Mouse (Mus musculus) liver, adult 2 months (tissue): ENCODE measurements around the gene Yipf6.

Experiments
- CTCF ChIP-seq: fragments of 200-500 bp; IDR thresholded peaks from 2 replicates; pipeline ENCODE4 v1.5.1; 2011; ENCODE audit warnings: low read depth, low read length, control low read depth
- POLR2A ChIP-seq: fragments of 200-500 bp; IDR thresholded peaks from 2 replicates; pipeline ENCODE4 v1.6.1; 2011; ENCODE audit warnings: low read length, control low read depth; ENCODE audit not compliant: insufficient read depth; ENCODE audit errors: extremely low read depth

DNA sequence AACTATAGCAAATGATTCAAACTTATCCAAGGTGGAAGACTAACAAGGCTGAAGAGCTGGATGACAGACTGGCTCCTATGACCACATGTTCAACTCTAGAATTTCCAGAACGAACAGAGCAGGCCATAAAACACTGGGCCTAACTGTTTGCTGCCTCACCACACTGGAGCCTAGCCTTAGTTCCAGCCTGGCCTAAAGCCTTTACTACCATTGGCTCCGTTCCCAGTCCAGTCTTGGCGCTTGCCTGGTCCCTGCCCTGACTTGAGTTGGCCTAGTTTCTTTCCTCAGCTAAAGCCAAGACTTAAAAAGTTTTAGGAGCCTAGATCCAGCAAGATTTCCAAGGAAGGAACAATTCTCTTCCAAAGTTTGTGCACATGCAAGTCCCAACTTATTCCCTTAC is 37.8 kb upstream of the Yipf6 start:
- no peak for TF ChIP-seq CTCF
- TF ChIP-seq POLR2A, result no peak
